Mouse (Mus musculus) hindbrain, embryonic 15.5 days (tissue): ENCODE results near the gene Dok3. TPM values are rescaled to one million over a fixed set of nuclear protein-coding genes. Genes with fewer than 3 reads are reported as not detected.

Source experiments
- ATAC-seq: fragments of 200-750 bp; cut with Nextera tagmentation; 2 replicates; pipeline ENCODE4 v1.8.0; 2017; ENCODE audit warnings: low read depth, moderate number of reproducible peaks, moderate TSS enrichment; ENCODE audit not compliant: low FRiP score
- H3K27ac ChIP-seq: fragments of 300-500 bp; sonication (generic); replicated peaks from 2 replicates; pipeline ENCODE4 v1.5.1; 2015; ENCODE audit warnings: mild to moderate bottlenecking, inconsistent platforms
- H3K27me3 ChIP-seq: fragments of 300-500 bp; sonication (generic); 2 replicates; pipeline ENCODE4 v1.6.1; 2015; ENCODE audit warnings: control low read depth, inconsistent platforms
- H3K36me3 ChIP-seq: fragments of 300-500 bp; sonication (generic); 2 replicates; pipeline ENCODE4 v1.6.1; 2015; ENCODE audit warnings: control low read depth, inconsistent platforms
- H3K4me1 ChIP-seq: fragments of 300-500 bp; sonication (generic); replicated peaks from 2 replicates; pipeline ENCODE4 v1.6.1; 2015; ENCODE audit warnings: control low read depth, inconsistent platforms
- H3K4me2 ChIP-seq: fragments of 300-500 bp; sonication (generic); 2 replicates; pipeline ENCODE4 v1.6.1; 2015; ENCODE audit warnings: moderate library complexity, mild to moderate bottlenecking, inconsistent platforms
- H3K4me3 ChIP-seq: fragments of 300-500 bp; sonication (generic); 2 replicates; pipeline ENCODE4 v1.5.1; 2015; ENCODE audit warnings: mild to moderate bottlenecking, inconsistent platforms
- H3K9ac ChIP-seq: fragments of 300-500 bp; sonication (generic); 2 replicates; pipeline ENCODE4 v1.6.1; 2015; ENCODE audit warnings: inconsistent platforms
- H3K9me3 ChIP-seq: fragments of 300-500 bp; sonication (generic); 2 replicates; pipeline ENCODE4 v1.6.1; 2016; ENCODE audit warnings: control low read depth, inconsistent platforms
- WGBS: fragments of 180-500 bp; shearing (Covaris S2); methylation state at CpG from one replicate; pipeline ENCODE4 v1.1.7; 2015; 5-methylcytosine and 5-hydroxymethylcytosine counted together
- polyA plus RNA-seq: library from polyadenylated mRNA; unstranded; fragments of >200 nt; fragmentation: Nextera tagmentation; extraction: Ambion mirVana; gene quantifications from 2 replicates; pipeline ENCODE4 v1.2.1, GENCODE M21; 2015

The Dok3 gene
- polyA plus RNA-seq, 1 experiment from 2014 or later = 5.3 TPM

GRCm38 (mm10) chr13:55567001-55567400 lies 37.9 kb upstream of the Dok3 start:
- Histone ChIP-seq H3K9ac (no peak overlapping the region), H3K36me3 (no peaks in the 10 kb centered on the region), H3K4me3 (no peak overlapping the region), H3K4me1 (peaks cover 37% of the 10 kb centered on the region), H3K9me3 (no peaks in the 10 kb centered on the region), H3K27me3 (no peaks in the 10 kb centered on the region), H3K27ac (no peak overlapping the region), H3K4me2 (no peak overlapping the region)
- 80% methylated on average over 6 of the region's 6 CpGs for WGBS
- no peak for ATAC-seq

DNA sequence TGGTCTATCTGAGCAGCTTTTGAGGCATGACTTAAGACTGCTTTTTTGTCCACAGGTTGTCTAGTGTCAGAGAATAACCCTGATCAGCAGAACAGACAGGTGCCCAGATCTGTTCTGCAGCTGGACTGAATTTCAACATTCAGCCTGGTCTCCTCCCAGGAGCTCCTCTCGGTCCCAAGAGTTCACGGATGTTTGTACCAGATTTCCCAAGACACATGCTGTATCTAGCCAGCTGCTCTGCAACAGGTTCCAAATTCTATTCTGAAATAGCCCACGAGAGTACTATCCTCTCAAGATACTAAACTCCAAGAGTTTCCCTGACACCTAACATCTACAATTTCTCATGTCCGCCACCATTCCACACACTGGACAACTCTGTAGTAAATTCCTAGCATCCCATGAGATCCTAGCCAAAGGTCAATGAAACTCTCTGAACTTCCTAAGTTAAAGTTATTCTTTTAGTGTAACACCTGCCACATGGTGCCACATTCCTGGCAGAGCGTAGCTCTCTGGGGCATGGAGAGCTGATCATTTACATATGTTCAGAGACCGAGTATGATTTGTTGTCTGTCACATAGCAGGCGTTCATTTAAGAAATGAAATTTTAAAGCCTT lies 34.3 kb upstream of the Dok3 start:
- Histone ChIP-seq H3K36me3 (0 out of 2 replicates have a peak, but pooled peaks cover 6% of the 10 kb centered on the region), H3K4me1 (peaks cover 16% of the 10 kb centered on the region), H3K4me2 (no peak overlapping the region), H3K9me3 (no peaks in the 10 kb centered on the region), H3K27ac (no peak overlapping the region), H3K4me3 (no peak overlapping the region), H3K27me3 (no peaks in the 10 kb centered on the region), H3K9ac (no peak overlapping the region)
- no peak for ATAC-seq
- 75% methylated on average over 7 of the region's 7 CpGs for WGBS

GRCm38 (mm10) chr13:55557499-55557898 lies 28.4 kb upstream of the Dok3 start:
- 91% methylated on average over 6 of the region's 6 CpGs for WGBS
- no peak overlapping the region for H3K4me3 ChIP-seq
- no peaks in the 10 kb centered on the region for H3K4me1 ChIP-seq

GRCm38 (mm10) chr13:55555921-55556320 lies 26.8 kb upstream of the Dok3 start:
- 87% methylated on average over 9 of the region's 9 CpGs for WGBS
- no peak overlapping the region for H3K4me2 ChIP-seq

More at GRCm38 (mm10) chr13:55557499-55557898, 28.4 kb upstream of the Dok3 start:
- no peak overlapping the region for H3K27ac ChIP-seq
- no peaks in the 10 kb centered on the region for H3K9me3 ChIP-seq
- ATAC-seq = no peak
- no peak overlapping the region for H3K4me2 ChIP-seq
- peaks cover 30% of the 10 kb centered on the region for H3K36me3 ChIP-seq
- H3K9ac ChIP-seq = no peak overlapping the region
- H3K27me3 ChIP-seq = no peaks in the 10 kb centered on the region

GRCm38 (mm10) chr13:55549061-55549460 lies 20.0 kb upstream of the Dok3 start:
- H3K4me3 ChIP-seq = no peak overlapping the region
- WGBS = 88% methylated on average over 15 of the region's 15 CpGs
- no peak overlapping the region for H3K4me2 ChIP-seq
- H3K27ac ChIP-seq = no peak overlapping the region
- no peak for ATAC-seq
- no peaks in the 10 kb centered on the region for H3K4me1 ChIP-seq
- no peaks in the 10 kb centered on the region for H3K27me3 ChIP-seq
- H3K9ac ChIP-seq = no peak overlapping the region
- no peaks in the 10 kb centered on the region for H3K9me3 ChIP-seq
- H3K36me3 ChIP-seq = peaks cover 69% of the 10 kb centered on the region

More at GRCm38 (mm10) chr13:55555921-55556320, 26.8 kb upstream of the Dok3 start:
- ATAC-seq = no peak
- no peaks in the 10 kb centered on the region for H3K9me3 ChIP-seq
- H3K9ac ChIP-seq = no peak overlapping the region
- no peaks in the 10 kb centered on the region for H3K4me1 ChIP-seq
- H3K4me3 ChIP-seq = no peak overlapping the region
- no peaks in the 10 kb centered on the region for H3K27me3 ChIP-seq
- peaks cover 26% of the 10 kb centered on the region for H3K36me3 ChIP-seq
- no peak overlapping the region for H3K27ac ChIP-seq

GRCm38 (mm10) chr13:55548426-55548825 lies 19.3 kb upstream of the Dok3 start:
- WGBS = 94% methylated on average over 5 of the region's 5 CpGs
- H3K36me3 ChIP-seq = peaks cover 71% of the 10 kb centered on the region

DNA sequence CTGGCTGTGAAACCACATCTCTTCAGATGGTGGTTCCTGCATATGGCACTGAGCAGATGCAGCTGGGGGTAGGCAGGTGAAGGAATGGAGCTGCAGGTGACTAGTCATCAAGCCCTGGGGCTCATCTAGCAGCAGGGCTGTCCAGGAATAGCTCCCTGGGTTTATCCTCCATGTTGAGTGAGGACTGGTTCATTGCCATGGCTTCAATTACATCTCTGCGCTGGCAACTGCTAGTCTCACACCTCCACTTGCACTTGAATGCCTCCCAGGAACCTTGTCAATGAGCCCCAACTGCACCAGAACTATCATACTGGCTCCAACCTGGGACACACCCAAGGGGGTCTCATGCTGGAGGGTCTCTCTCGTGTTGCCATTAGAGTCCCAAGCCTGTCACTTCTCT lies 18.8 kb upstream of the Dok3 start:
- Histone ChIP-seq H3K27me3 (no peaks in the 10 kb centered on the region), H3K9me3 (no peaks in the 10 kb centered on the region), H3K36me3 (peaks cover 72% of the 10 kb centered on the region), H3K4me1 (no peaks in the 10 kb centered on the region), H3K9ac (no peak overlapping the region), H3K27ac (no peak overlapping the region), H3K4me2 (no peak overlapping the region), H3K4me3 (no peak overlapping the region)
- WGBS = 92% methylated on average over 2 of the region's 2 CpGs
- ATAC-seq = no peak

More at GRCm38 (mm10) chr13:55548426-55548825, 19.3 kb upstream of the Dok3 start:
- Histone ChIP-seq H3K4me2 (no peak overlapping the region), H3K4me3 (no peak overlapping the region), H3K9ac (no peak overlapping the region), H3K27ac (no peak overlapping the region), H3K27me3 (no peaks in the 10 kb centered on the region), H3K9me3 (no peaks in the 10 kb centered on the region), H3K4me1 (no peaks in the 10 kb centered on the region)
- ATAC-seq = no peak

DNA sequence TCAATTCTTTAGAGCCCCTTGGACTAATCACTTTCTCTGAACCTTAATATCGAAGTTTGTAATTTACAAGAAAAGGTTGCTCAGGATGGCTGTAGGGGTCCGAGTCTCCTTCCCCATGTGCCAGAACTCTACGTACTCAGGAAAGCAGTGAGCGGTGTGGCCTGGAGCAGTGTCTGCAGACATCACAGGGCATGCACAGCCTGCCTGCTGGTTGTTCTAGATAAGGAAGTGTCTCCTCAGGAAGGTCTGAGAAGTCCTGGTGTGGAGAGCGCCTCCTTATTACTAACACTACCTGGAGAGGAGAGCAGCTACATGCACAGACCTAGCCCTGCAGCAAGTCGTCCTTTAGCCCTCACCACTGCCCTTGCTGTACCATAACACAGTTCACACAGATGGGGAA lies 15.7 kb upstream of the Dok3 start:
- Histone ChIP-seq H3K9me3 (no peaks in the 10 kb centered on the region), H3K27me3 (no peaks in the 10 kb centered on the region), H3K4me2 (no peak overlapping the region), H3K4me3 (no peak overlapping the region), H3K36me3 (peaks cover 93% of the 10 kb centered on the region), H3K27ac (no peak overlapping the region), H3K9ac (no peak overlapping the region), H3K4me1 (no peaks in the 10 kb centered on the region)
- WGBS = 94% methylated on average over 6 of the region's 6 CpGs
- no peak for ATAC-seq

GRCm38 (mm10) chr13:55543447-55543846 lies 14.4 kb upstream of the Dok3 start:
- Histone ChIP-seq H3K4me3 (no peak overlapping the region), H3K9ac (no peak overlapping the region), H3K4me1 (no peaks in the 10 kb centered on the region), H3K36me3 (peaks cover 93% of the 10 kb centered on the region), H3K9me3 (no peaks in the 10 kb centered on the region), H3K27ac (no peak overlapping the region), H3K27me3 (no peaks in the 10 kb centered on the region), H3K4me2 (no peak overlapping the region)
- no peak for ATAC-seq
- WGBS = 93% methylated on average over 8 of the region's 8 CpGs

- Histone ChIP-seq H3K27me3 (no peaks in the 10 kb centered on the region), H3K9ac (no peak overlapping the region), H3K4me2 (no peak overlapping the region), H3K27ac (no peak overlapping the region), H3K4me1 (no peaks in the 10 kb centered on the region), H3K9me3 (no peaks in the 10 kb centered on the region), H3K4me3 (no peak overlapping the region), H3K36me3 (peaks cover 94% of the 10 kb centered on the region)
- no peak for ATAC-seq
- 97% methylated on average over 4 of the region's 4 CpGs for WGBS
Observed at GRCm38 (mm10) chr13:55542891-55543290, 13.8 kb upstream of the Dok3 start.

GRCm38 (mm10) chr13:55540933-55541332 lies 11.8 kb upstream of the Dok3 start:
- no peaks in the 10 kb centered on the region for H3K9me3 ChIP-seq
- ATAC-seq = no peak
- no peak overlapping the region for H3K9ac ChIP-seq
- H3K4me3 ChIP-seq = no peak overlapping the region
- peaks cover 4% of the 10 kb centered on the region; the same call in 1 of the 2 replicates for H3K4me1 ChIP-seq
- H3K27me3 ChIP-seq = no peaks in the 10 kb centered on the region
- WGBS = 97% methylated on average over 2 of the region's 2 CpGs
- no peak overlapping the region for H3K27ac ChIP-seq
- H3K36me3 ChIP-seq = peaks cover 81% of the 10 kb centered on the region
- no peak overlapping the region for H3K4me2 ChIP-seq

DNA sequence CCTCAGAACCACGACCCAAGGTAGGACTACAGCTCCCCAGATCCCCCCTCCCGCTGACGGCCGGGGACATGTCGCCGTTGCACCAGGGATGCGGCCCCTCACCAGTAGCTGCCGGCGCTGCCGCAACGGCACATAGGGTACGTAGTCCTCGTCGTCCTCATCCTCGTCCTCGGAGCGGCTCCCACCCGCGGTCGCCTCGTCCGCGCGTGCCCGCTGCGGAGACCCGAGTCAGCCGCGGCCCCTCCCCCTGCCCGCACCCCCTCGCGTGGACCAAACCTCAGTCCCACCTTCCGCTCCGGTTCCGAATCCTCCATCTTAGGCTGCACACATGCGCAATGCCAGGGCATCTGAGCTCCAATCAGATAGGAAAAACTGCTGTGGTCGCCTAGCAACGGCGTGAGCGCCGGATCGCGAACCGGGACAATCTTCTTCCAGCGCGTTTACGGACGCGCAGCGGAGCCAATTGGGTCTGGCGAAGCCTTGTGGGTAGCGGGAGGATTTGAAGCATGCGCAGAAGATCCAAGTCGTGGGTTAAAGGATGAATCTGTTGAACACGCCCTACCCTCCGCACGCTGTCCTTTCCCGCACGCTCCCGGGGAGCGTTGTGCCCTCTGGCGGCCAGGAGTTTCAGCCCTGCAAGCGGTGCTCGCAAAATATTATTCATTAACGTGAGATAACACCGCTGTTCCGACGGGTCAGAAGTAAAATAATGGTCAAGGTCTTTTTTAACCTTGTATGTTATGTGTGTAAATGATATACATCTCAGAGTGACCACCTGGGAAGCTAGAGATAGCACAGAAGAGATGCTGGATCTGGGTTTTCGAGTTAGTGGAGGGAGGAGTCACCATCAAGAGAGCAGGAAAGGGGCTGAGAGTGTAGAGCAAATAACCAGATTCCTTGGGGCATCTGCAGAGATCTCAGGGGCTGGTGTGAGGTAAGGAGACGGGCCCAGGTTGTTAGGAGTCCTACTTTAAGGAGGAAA lies 7.4 kb upstream of the Dok3 start, which contains the start of gene Ddx41:
Gene Ddx41, minus strand, starts transcription at position 465 of the 982 bp plus-strand sequence.
- Histone ChIP-seq H3K27ac (peak within 1 kb of the TSS; percentile 83), H3K4me1 (peaks cover 19% of the 10 kb centered on the region), H3K9me3 (no peaks in the 10 kb centered on the region), H3K4me3 (peak within 1 kb of the TSS; percentile 72), H3K4me2 (peak within 1 kb of the TSS; percentile 93), H3K9ac (peak within 1 kb of the TSS; percentile 80), H3K36me3 (peaks cover 66% of the 10 kb centered on the region), H3K27me3 (no peaks in the 10 kb centered on the region)
- peak; percentile 98 for ATAC-seq
- under 1% methylated on average over 70 of the region's 70 CpGs for WGBS
